Mouse (Mus musculus) embryo, embryonic 11 days (tissue): Measurements from ENCODE around the gene Dnttip1.
"Not testable (repeated sequence)": the region's sequence is repeated elsewhere in the genome, so short reads cannot be mapped to it uniquely, and the experiment has no call there.

Experiments
- DNase-seq: peaks from one replicate; pipeline ENCODE4 v3.0.0-alpha.2; 2015

Gene Dnttip1

DNA sequence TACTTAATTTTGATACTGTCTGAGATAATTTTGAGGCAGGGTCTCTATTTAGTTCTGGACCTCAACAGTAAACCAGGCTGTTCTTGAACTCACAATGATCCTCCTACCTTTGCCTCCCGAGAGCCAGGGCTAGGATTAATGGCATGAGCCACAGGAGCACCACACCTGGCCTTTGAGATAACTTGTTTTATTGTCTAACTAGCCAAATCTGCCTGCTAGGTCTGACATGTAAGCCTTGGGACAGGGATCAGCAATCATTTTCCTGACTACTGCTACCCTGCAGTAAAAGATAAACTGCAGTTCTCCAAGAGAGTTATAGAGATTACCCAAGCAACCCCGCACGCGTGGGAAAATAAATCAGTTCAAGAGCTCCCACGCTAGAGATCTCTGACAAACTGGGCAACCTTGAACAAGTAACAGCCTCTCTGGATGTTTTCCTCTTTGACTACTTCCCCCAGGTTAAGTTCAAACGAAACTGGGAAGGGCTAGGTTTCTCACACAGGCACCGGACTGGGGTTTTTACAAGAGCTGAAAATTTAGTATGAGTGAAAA, 39.2 kb downstream of the Dnttip1 start:
- DNase-seq, result peak; percentile 26

DNA sequence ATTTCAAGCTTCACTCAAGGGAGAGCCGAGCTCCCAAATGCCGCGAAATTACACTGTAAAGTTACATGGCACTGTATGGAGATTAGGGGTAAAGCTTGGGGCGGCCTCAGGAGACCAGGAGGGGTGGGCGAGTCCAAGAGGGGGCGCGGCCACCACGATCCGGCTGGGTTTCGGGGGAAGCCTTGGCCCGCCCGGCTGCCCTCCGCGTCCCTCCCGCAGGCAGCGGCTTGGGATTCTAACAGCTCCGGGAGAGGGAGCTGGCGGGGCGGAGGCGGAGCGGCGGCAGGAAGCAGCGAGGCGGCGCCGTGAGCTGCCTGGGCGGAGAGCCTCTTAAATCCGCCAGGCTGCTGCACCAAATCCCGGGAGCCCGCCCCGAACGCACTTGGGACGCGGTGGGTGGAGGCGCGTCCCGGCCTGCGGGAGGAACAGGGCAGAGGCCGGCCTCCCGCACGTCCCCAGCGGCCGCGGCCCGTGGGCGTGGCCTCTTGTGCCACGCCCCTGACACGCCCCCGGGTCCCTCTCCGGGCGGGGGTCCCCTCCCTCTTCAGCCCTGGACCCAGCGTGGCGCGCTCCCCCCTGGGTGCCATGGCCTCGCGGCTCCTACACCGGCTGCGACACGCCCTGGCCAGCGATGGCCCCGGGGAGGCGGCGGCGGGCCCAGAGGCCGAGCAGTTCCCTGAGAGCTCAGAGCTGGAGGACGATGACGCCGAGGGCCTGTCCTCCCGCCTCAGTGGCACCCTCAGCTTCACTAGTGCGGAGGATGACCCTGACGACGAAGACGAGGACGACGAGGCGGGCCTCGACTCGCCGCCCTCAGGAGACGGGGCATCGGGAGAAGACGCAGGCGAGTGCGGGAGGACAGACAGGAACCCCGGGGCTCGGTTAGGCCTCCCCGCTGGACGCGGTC, 40.0 kb downstream of the Dnttip1 start, which contains the start of gene Snx21:
Gene Snx21 (plus strand): TSS at position 343 of the 907 bp plus-strand sequence.
- peak; percentile 92 for DNase-seq

DNA sequence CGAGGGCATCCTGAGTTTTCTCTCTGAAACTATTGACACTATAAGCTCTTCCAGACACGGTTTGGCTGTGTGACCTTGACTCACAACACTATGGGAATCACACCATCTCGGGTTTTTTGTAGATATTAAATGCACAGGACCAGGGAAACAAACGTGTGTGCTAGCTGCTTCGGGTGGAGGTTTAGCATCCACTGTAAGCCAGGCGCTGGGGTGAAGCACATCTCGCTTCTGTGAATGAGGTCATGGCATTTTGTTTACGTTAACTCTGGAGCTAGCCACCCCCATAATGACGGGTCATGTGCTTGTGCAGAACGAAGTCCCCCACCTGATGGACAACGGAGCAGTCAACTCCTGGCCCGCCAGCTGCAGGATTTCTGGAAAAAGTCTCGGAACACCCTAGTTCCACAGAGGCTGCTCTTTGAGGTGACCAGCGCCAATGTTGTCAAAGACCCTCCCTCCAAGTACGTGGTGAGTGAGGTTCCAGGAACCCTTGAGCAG, 40.7 kb downstream of the Dnttip1 start:
- peak; percentile 43 for DNase-seq

DNA sequence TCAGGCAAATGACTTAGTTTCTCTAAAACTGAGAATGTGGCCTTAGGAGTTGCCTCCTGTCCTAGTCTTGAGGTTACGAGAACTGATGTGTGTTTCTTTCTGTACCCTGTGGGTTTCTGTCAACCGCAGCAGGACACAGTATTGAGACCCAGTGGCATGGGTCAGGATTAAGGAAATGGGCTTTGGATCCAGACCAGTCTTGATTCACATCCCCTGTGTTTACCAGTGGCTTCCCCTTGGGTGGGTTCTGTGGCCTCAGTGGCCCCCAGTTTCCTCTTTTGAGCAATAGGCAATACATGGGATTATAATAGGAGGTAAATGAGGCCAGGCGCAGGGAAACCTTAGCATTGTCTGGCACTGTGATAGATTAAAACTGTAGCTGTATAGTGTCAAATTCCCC, 41.2 kb downstream of the Dnttip1 start:
- DNase-seq, result no peak

DNA sequence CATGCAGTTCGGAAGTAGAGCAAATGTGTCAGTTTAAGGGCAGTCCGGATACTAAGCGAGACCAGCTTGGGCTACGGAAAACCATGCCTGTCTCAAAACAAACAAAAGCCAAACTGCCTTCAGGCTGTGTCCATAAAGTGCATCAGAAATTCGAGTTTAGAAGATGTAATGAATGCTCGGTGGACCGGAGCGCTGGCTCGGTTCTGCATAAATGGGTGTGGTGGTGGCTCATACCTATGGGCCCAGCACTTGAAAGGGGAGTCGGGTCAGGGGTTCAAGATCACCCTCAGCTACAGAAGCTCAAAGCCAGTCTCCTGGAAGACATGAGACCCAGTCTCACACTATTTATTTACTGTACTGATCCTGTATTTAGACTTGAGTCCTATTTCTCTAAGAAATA, 42.0 kb downstream of the Dnttip1 start:
- no peak for DNase-seq

DNA sequence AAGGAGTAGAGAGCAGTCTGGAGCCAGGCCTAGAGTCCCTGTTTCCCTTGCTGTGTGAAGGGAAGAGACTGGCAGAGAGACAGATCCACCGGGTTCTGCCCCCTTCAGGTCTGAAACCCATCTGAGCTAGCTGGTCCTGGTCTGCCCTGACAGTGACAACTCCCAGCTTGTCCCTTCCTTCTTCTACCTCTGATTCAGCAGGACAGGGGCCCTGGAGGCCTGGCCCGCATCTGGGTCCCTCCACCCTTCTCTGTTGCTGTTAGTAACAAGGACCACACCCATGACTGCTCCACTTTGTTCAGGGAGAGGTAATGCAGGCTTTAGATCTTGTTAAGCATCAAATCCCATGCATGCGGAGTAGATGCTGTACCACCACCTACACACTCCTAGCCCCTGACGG, 42.6 kb downstream of the Dnttip1 start:
- no peak for DNase-seq

DNA sequence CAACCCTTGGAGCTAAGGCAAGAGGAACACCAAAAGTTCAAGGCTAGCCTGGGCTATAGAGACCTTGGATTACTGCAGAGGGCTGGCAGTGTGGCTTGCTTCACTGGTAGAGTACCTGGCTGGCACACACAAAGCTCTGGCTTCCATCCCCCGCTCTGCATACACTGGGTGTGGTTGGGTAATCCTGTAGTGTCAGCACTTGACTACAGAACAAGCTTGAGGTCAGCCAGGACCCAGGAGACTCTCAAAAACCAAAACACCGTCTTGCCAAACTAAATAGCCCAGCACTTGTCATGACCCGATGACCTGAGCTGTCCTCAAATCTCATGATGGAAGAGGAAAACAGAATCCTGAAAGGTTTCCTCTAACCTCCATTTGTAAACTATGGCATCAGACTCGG, 44.7 kb downstream of the Dnttip1 start:
- no peak for DNase-seq

DNA sequence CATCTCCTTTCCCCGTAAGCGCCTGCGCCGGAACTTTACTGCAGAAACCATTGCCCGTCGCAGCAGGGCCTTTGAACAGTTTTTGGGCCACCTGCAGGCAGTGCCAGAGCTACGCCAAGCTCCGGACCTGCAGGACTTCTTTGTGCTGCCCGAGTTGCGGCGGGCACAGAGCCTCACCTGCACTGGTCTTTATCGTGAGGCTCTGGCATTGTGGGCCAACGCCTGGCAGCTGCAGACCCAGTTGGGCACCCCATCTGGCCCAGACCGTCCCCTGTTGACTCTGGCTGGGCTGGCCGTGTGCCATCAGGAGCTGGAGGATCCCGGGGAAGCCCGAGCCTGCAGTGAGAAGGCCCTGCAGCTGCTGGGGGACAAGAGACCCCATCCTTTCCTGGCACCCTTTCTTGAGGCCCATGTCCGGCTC, 46.1 kb downstream of the Dnttip1 start:
- DNase-seq, result no peak

DNA sequence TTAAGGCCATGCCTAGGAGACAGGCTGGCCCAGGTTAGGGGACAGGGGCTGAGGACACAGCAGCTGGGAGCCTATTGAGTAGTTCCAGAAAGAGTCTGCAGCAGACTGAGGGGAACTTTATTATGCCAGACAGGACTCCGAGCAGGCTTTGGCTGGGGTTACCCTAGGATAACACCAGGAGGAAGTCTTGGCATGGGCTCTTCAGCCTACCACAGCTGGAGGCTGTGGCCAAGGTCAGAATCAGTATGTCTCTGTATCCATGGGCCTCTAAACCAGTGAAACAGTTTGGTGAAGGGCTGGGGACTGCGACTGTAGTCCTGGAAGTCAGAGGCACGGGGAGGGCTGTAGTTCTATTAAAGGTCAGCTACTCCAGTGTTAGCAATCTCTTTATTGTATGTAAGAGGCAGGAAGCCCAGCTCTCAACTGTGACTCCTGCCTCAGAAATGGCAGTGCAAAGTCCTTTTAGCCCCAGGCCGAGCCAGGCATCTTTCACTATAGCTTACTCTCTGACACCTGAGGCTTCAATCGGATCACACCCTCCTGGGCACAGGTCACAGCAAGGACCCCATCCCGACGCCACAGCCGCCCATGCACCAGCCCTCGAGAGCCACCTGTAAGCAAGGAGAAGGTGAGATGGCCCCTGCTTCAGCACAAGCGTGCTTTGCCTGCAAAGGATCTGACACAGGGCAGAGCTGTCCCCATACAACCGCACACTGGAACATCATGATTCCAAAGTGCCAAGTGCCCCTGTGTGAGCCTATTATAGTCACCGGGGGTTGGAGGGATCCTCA, 46.8 kb downstream of the Dnttip1 start:
- no peak for DNase-seq

DNA sequence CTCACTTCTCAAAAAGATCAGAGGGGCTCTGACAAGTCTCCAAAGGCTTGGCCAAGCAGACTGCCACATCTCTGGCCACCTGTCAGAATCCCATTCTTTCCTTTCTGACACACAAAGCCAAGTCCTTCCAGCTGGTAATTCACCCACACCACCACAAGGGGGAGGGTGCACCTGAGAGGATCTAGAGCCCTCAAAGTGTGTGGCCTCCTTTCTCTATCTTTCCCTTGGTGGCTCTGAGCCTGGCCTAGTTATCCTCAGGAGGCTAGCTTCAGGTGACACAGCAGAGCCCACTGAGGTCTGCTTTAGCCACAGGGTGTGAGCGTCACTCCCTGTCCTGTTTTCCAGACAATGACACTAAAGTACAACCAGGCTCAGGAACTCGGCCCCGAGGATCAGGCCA, 47.5 kb downstream of the Dnttip1 start:
- peak; percentile 66 for DNase-seq

DNA sequence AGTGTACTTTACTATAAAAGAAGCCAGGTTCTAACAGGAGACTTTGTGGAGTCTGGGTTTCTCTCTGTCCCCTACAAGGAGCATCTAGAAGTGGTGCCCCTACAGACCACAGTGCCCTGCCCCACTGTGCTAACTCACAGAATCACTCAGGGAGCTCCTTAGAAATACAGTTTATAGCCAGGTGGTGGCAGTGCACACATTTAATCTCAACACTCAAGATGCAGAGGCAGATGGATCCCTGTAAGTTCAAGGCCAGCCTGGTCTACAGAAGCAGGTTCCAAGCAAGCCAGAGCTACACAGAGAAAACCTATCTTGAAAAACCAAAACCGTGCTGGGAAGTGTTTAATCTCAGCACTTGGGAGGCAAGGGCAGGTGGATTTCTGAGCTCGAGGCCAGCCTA, 48.0 kb downstream of the Dnttip1 start:
- no peak for DNase-seq

DNA sequence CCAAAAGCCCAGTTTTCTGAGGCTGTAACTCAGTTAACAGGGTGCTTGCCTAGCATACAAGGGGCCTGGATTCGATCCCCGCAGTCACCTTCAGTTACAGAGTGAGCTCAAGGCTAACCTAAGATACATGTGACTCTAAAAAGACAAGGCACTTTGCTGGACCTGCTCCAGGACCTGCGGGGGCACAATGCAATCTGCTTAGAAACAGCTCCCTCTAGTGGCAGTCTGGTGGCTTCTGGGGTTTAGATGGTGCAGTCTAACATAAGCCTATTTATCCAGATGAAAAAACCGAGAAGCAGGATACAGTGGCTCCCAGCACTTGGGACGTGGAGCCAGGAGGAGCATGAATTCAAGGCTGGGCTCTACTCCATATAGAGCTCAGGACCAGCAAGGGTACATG, 48.5 kb downstream of the Dnttip1 start:
- peak; percentile 92 for DNase-seq

DNA sequence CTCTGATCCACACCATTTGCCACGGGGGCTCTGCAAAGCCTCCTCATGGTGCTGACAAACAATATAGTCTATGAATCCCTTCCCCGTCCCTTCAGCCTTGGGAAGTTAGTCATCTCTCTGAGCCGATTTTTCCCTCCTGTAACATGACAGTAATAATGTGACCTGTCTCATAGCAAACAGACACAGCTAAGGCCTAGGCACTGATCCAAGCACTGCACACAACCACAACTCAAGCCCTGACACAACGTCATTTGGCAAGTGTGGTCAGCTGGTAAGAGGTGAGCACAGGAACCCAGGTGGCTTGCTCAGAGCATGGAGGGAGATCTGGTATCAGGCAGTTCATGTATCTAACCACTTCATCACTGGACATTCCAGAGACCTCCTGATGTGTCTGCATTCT, 50.1 kb downstream of the Dnttip1 start:
- DNase-seq, result no peak

DNA sequence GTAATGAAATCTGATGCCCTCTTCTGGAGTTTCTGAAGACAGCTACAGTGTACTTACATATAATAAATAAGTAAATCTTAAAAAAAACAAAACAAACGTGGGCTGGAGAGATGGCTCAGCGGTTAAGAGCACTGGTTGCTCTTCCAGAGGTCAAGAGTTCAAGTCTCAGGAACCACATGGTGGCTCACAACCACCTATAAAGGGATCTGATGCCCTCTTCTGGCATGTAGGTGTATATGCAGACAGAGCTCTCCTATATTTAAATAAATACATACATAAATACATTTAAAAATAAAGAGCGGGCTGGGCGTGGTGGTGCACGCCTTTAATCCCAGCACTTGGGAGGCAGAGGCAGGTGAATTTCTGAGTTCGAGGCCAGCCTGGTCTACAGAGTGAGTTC, 52.8 kb downstream of the Dnttip1 start:
- DNase-seq, result not testable (repeated sequence)

DNA sequence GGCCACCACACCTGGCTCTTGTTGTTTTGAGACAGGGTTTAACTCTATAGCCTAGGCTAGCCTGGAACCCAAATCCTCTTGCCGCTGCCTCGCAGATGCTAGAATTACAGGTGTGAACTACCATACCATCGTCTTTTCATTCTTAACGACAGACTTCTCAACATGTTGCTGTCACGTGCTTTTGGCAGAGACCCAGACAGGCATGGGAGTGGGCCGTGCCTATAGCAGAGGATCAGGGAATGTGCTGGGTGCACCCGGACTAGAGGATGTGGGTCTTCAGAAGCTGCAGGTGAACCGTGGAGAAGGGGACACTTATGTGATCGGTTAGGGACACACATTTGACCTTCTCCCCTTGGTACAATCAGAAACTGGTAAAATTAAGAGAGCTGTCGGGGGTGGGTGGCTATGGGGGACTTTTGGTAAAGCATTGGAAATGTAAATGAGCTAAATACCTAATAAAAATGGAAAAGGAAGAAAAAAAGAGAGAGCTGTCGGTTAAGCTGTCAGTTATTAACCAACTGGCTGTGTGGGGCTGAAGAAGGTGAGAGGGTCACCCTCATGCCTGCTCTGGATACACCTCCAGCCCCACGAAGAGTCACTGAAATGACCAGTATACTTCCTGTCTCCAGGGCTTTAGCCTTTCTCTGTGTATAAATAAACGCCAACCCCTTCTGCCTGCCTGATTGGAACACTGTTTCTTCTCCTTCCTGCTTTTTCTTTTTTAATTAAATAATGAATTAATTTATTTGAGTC, 54.6 kb downstream of the Dnttip1 start:
- DNase-seq, result no peak

DNA sequence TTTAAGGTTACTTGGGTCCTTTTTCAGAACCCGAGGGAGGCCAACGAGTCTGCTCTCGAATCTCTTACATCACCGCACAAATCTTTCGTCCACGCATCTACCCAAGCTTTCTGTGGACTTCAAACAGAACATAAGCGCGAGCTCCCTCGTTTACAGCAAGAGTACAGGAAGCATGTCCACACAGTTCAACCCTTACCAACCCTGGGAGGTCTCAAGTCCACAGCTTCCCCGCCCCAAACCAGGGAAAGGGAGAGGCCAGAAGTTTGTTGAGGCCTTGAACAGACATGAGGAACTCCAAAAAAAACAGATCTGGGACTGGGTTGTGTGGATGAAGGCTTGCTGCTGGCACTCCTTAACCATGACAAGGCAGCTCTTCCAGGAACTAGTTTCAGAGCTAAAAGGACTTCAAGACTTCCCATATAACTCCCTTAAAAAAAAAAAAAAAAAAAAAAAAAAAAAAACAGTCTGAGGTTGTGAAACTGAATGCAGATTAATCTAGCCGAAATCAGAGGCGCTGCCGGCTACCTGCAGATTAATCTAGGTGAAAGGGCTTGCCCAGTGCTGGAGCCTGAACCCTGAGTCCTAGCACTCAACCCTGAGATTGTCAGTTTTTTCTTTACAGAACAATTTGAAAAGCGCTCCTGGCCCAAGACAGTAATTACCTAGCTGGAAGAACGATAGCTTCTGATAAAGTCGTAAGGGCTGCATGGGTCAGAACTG, 57.6 kb downstream of the Dnttip1 start:
- DNase-seq, result no peak

DNA sequence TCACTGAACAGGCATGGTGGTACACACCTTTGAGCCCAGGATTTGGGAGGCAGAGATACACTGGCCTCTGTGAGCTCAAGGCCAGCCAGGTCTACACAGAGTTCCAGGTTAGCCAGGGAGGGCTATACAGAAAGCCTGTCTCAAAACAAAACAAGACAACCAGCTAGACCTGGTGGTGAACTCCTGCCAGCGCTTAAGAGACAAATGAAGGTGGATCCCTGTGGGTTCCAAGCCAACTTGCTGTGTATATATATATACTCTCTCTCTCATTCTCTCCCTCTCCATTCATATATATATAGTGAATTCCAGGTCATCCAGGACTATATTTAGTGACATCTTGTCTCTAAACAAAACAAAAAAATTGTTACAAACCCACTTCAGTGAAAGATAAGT, 58.1 kb downstream of the Dnttip1 start:
- no peak for DNase-seq

DNA sequence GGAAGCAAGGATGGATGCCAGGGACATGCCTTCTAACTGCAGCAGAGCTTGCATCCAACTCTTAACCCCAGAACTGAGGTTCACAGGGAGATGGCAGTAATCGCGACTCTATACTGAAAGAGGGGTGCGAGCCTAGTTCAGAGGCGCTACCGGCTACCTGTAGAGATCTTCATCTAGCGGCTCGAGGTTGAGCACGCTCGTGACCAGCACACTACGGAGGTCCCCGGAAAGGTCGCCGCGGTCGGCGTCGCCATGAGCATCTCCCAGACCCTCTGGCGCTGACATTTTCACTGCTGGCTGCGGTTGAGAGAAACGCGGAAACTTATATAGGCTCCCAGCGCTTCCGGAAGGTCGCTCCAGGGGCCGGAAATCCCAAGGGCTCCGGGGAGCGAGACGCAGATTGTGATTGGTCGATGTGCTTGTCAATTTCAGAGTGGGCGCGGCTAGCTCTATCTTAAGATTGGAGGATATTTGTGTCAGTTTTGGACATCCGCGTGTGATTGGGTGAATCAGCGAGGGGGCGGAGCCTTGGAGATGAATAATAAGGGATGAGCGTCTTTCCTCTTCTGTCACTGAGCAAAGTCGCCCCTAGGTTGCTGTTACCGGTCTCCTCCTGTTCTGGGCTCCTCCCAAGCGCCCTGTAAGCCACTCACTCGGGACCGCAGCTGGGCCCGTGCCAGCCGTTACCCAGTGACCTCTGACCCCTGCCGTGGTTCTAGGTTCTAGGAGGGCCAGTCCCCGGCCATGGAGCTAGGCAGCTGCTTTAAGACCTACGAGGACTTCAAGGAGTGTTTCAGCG, 58.9 kb downstream of the Dnttip1 start, which contains the start of the genes Acot8 and Zswim3:
Gene Acot8 (minus strand): TSS at position 350 of the 799 bp plus-strand sequence.
Gene Zswim3 (plus strand): TSS at position 566 of the 799 bp plus-strand sequence.
- peak; percentile 98 for DNase-seq

DNA sequence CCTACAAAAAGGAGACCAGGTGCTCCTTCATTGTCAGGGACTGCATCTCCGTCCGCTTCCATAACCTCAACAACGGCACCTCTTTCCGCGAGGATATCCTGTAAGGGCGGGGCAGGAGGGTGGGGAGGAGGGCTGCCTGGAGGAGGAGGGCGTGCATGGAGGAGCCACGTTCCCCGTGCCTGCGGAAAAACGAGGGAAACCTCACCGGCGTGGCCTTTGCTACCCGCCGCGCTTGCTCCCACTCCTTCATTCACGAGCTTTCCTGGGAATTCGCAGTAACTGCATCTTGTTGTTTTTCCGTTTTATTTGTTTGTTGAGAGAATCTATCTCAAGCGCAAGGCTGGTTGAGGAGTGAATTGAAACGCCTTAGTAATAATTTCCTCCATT, 59.5 kb downstream of the Dnttip1 start:
- no peak for DNase-seq

DNA sequence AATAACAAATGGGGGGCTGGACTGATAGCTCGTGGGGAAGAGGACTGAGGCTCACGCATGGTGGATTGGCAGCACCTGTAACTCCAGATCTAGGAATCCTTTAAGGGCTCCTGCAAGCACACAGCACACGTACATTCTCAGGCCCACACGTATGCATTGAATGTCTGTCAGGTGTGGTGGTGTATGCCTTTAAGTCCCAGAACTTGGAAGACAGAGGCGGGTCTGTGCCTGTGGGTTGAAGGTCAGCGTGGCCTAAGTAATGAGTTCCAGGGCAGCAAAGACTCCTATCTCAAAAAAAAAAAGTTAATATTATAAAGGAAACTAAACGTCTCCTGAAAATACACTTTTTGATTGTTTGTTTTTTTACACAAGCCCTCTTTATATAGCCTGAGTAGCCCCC, 60.8 kb downstream of the Dnttip1 start:
- DNase-seq, result no peak

DNA sequence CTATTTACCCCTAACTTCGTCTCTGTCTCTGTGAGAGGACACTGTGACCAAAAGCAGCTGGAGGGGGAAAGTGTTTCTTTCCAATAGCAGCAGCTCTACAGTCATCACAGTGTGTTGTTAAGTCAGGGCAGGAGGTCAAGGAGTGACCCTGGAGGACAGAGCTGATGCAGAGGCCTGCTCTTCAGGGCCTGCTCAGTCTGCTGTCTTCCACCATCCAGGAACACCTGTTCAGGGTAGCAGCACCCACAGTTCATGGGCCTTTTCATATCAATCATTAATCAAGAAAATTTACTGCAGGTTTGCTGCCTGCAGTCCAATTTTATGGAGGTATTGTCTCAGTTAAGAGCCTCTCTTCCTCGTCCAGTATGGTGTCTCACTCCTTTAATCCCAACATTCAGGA, 67.8 kb downstream of the Dnttip1 start:
- no peak for DNase-seq
